Mouse (Mus musculus) limb, embryonic 15.5 days (tissue): Measurements from ENCODE around the gene Cyp2ab1. TPM values are rescaled to one million over a fixed set of nuclear protein-coding genes. Genes with fewer than 3 reads are reported as not detected.

ENCODE experiments used
- ATAC-seq: fragments of 200-750 bp; cut with Nextera tagmentation; 2 replicates; pipeline ENCODE4 v1.8.0; 2017; ENCODE audit warnings: low read depth, moderate TSS enrichment; ENCODE audit not compliant: insufficient number of reproducible peaks, low FRiP score, low TSS enrichment
- H3K27ac ChIP-seq: fragments of 300-500 bp; sonication (generic); 2 replicates; pipeline ENCODE4 v1.5.1; 2015; ENCODE audit warnings: moderate library complexity, mild to moderate bottlenecking, inconsistent platforms
- H3K27me3 ChIP-seq: fragments of 300-500 bp; sonication (generic); 2 replicates; pipeline ENCODE4 v1.6.1; 2015; ENCODE audit warnings: inconsistent platforms
- H3K36me3 ChIP-seq: fragments of 300-500 bp; sonication (generic); 2 replicates; pipeline ENCODE4 v1.6.1; 2015; ENCODE audit warnings: inconsistent platforms
- H3K4me1 ChIP-seq: fragments of 300-500 bp; sonication (generic); 2 replicates; pipeline ENCODE4 v1.6.1; 2015; ENCODE audit warnings: inconsistent platforms
- H3K4me2 ChIP-seq: fragments of 300-500 bp; sonication (generic); 2 replicates; pipeline ENCODE4 v1.6.1; 2015; ENCODE audit warnings: mild to moderate bottlenecking, inconsistent platforms
- H3K4me3 ChIP-seq: fragments of 300-500 bp; sonication (generic); 2 replicates; pipeline ENCODE4 v1.5.1; 2015; ENCODE audit warnings: mild to moderate bottlenecking, inconsistent platforms
- H3K9ac ChIP-seq: fragments of 300-500 bp; sonication (generic); 2 replicates; pipeline ENCODE4 v1.6.1; 2015; ENCODE audit warnings: inconsistent platforms
- H3K9me3 ChIP-seq: fragments of 300-500 bp; sonication (generic); 2 replicates; pipeline ENCODE4 v1.6.1; 2016; ENCODE audit warnings: inconsistent platforms
- WGBS: fragments of 180-500 bp; shearing (Covaris S2); methylation state at CpG from one replicate; pipeline ENCODE4 v1.1.7; 2015; 5-methylcytosine and 5-hydroxymethylcytosine counted together
- polyA plus RNA-seq: library from polyadenylated mRNA; unstranded; fragments of >200 nt; fragmentation: Nextera tagmentation; extraction: Ambion mirVana; gene quantifications from 2 replicates; pipeline ENCODE4 v1.2.1, GENCODE M21; 2015

Gene Cyp2ab1
- polyA plus RNA-seq, 1 experiment from 2014 or later = 0.12 TPM

DNA sequence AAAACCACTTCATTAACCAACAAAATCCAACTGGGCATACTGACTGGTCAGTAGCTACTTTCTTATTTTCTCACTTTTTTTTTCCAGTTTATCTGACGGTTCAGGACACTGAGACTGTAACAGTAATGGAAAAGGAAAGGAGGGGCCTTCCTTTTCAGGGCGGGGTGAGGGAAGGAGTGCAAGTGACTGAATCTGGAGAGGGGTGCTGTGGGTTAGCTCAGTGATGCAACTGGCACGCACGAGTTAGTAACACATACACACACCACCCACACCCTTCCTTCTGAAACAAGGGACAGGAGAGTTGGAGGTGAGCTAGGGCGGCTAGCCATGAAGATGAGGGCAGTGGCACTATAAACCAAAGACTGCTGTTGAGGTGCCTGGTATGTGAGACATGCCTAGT, 1.3 kb downstream of the Cyp2ab1 start:
- Histone ChIP-seq H3K4me2 (no peak overlapping the region), H3K27ac (no peak overlapping the region), H3K9me3 (no peaks in the 10 kb centered on the region), H3K9ac (no peak overlapping the region), H3K4me1 (no peaks in the 10 kb centered on the region), H3K36me3 (peaks cover 5% of the 10 kb centered on the region; the same call in 1 of the 2 replicates), H3K4me3 (no peak overlapping the region), H3K27me3 (no peaks in the 10 kb centered on the region)
- no peak for ATAC-seq
- whole genome bisulfite sequencing = 73% methylated on average over 5 of the region's 5 CpGs

DNA sequence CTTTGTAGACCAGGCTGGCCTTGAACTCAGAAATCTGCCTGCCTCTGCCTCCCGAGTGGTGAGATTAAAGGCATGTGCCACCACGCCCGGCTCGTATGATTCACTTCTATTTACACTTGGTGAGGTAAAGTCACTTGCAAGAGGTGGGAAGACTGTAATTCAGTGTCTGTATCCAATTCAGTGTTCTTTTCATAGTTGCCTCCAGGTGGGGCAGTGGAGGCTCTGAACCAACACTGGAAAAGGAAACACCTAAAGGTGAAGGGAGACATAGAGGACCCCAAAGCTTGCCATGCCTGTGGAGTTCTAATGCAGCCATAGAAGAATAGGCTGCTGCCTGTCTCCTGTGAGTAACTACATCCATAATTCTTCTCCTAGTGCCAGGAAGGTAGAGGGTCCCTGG, 2.9 kb downstream of the Cyp2ab1 start:
- Histone ChIP-seq H3K9me3 (no peaks in the 10 kb centered on the region), H3K4me1 (no peaks in the 10 kb centered on the region), H3K27me3 (no peaks in the 10 kb centered on the region), H3K36me3 (no peaks in the 10 kb centered on the region), H3K27ac (no peak overlapping the region), H3K4me2 (no peak overlapping the region), H3K9ac (no peak overlapping the region), H3K4me3 (no peak overlapping the region)
- ATAC-seq = no peak
- 86% methylated on average over 4 of the region's 4 CpGs for WGBS

DNA sequence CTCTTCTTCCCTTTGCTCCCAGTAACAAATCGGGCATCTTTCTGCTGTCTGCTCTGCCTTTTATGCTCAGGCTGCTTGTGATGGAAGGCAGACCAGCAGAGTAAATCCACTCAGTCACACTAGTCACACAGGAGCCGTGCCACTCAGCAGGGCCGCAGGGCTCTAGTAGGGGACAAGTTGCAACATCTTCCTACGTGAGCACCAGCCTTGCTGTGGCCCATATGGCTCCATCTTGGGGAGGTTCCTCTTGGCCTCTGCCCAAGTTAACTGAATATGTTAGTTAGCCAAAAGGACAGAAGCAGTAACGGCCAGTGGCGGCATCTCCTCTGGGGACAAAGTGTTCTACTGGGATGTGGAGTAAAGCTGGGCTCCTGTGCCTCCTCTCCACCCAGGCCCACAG, 8.4 kb downstream of the Cyp2ab1 start:
- H3K36me3 ChIP-seq = no peaks in the 10 kb centered on the region
- ATAC-seq = no peak
- H3K27me3 ChIP-seq = no peaks in the 10 kb centered on the region
- no peak overlapping the region for H3K4me2 ChIP-seq
- H3K9me3 ChIP-seq = no peaks in the 10 kb centered on the region
- H3K9ac ChIP-seq = no peak overlapping the region
- 76% methylated on average over 6 of the region's 6 CpGs for WGBS
- no peaks in the 10 kb centered on the region for H3K4me1 ChIP-seq
- H3K27ac ChIP-seq = no peak overlapping the region
- H3K4me3 ChIP-seq = no peak overlapping the region

DNA sequence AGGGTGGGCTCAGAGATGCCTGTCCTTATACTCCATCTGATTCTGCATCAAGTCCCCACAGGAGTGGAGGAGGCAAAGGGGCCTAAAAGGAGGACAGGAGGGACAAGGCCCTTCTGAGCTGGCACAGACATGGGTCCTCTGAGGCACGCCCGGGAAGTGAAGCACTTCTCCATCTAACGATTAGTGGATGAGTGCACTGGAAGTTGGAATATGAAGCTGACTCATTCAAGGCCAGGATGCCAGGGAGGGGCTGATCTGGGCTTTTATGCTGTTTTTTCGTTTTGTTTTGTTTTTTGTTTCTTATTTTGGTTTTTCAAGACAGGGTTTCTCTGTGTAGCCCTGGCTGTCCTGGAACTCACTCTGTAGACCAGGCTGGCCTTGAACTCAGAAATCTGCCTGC, 9.9 kb downstream of the Cyp2ab1 start:
- 84% methylated on average over 4 of the region's 4 CpGs for WGBS
- H3K9me3 ChIP-seq = no peaks in the 10 kb centered on the region
- no peak overlapping the region for H3K4me2 ChIP-seq
- no peaks in the 10 kb centered on the region for H3K4me1 ChIP-seq
- no peaks in the 10 kb centered on the region for H3K36me3 ChIP-seq
- no peak for ATAC-seq
- H3K27ac ChIP-seq = no peak overlapping the region
- no peaks in the 10 kb centered on the region for H3K27me3 ChIP-seq
- no peak overlapping the region for H3K4me3 ChIP-seq
- no peak overlapping the region for H3K9ac ChIP-seq

DNA sequence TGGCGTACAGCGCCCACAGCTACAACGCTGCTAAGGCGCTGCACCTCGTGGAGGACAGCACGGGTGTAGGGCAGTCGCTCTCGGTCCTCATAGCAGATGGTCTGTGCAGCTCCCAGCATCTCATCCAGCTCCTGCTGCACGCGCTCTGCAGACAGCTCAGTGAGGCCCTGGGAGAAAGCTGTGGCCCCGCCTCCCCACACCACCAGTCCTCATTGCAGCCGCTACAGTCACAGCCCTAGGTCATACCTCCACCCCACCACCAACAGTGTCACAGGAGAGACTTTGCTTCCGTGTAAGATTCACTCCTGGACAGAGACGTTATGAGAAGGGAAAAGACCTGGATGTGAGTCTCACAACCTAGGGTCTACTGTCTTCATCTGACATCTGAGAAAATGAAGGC, 12.9 kb downstream of the Cyp2ab1 start:
- H3K9me3 ChIP-seq = no peaks in the 10 kb centered on the region
- H3K4me3 ChIP-seq = no peak overlapping the region
- no peak overlapping the region for H3K4me2 ChIP-seq
- H3K4me1 ChIP-seq = no peaks in the 10 kb centered on the region
- H3K36me3 ChIP-seq = no peaks in the 10 kb centered on the region
- H3K27ac ChIP-seq = no peak overlapping the region
- WGBS = 62% methylated on average over 14 of the region's 14 CpGs
- H3K9ac ChIP-seq = no peak overlapping the region
- no peak for ATAC-seq
- no peaks in the 10 kb centered on the region for H3K27me3 ChIP-seq

DNA sequence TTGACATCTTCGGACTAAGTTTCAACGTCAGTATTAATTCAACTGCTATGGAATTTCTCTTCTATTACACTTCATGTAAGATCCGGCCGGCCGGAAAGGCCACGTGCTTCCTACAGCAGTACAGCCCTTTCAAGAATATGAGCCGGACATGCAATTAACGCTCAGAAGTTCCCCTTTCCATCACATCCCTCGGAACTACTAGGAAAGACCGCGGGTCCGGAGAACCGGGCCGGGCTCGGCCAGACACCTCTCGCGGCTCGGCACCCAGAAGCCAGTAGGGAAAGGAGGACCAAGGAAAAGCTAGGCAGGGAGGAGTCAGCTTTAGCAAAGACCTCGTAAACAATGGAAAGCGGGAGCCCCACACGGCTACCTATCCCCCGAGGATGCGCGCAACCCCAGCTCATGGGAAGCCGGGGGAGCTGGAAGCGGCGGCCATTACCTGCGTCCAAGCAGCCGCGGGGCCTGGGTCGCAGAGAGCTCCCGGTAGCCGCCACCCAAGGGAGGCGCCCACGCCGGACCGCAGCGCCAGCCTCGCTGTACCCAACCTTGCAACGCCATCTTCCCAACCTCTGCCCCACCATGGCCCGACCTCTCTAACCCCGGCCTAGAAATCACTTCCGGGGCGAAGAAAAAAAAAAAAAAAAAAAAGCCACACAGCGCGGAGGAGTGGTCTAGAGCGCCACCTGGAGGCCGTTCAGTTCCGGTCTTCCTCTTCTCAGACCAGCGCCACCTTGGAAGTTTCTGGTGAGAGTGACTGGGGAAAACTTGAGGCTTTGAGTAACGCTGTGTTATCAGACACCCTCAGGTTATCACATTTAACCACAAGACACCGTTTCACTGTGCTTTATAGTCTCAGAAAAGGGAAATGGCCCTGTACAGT, 23.2 kb downstream of the Cyp2ab1 start, which contains the start of gene Parl:
TSS of gene Parl (minus strand) at position 618 of the 880 bp plus-strand sequence.
- peak; percentile 78 for ATAC-seq
- H3K9me3 ChIP-seq = no peaks in the 10 kb centered on the region
- H3K4me2 ChIP-seq = peak within 1 kb of the TSS; percentile 68
- H3K27me3 ChIP-seq = no peaks in the 10 kb centered on the region
- peaks cover 7% of the 10 kb centered on the region for H3K36me3 ChIP-seq
- peak within 1 kb of the TSS; percentile 93 for H3K4me3 ChIP-seq
- WGBS = under 1% methylated on average over 51 of the region's 52 CpGs
- H3K9ac ChIP-seq = peak within 1 kb of the TSS; percentile 72
- peak within 1 kb of the TSS; percentile 80 for H3K27ac ChIP-seq
- peaks cover 15% of the 10 kb centered on the region for H3K4me1 ChIP-seq

DNA sequence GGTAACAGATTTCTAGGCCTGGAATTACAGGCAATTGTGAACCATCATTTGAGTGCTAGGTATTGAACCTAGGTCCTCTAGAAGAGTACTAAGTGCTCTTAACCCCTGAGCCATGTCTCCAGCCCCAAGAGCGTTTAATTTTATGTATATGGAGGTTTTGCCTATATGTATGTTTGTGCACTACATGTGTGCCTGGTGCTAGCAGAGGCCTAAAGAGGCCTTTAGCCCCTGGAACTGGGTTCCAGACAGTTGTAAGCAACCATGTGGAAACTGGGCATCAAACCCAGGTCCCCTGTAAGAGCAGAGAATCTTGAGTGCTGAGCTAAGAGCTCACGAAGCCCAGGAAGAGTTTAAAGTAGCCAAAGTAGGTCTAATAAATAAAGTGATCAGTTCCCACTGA, 25.1 kb downstream of the Cyp2ab1 start:
- Histone ChIP-seq H3K36me3 (peaks cover 22% of the 10 kb centered on the region), H3K4me3 (no peak overlapping the region), H3K27ac (no peak overlapping the region), H3K4me1 (peaks cover 15% of the 10 kb centered on the region), H3K4me2 (no peak overlapping the region), H3K9me3 (no peaks in the 10 kb centered on the region), H3K9ac (no peak overlapping the region), H3K27me3 (no peaks in the 10 kb centered on the region)
- 89% methylated on average over 2 of the region's 2 CpGs for WGBS
- no peak for ATAC-seq

DNA sequence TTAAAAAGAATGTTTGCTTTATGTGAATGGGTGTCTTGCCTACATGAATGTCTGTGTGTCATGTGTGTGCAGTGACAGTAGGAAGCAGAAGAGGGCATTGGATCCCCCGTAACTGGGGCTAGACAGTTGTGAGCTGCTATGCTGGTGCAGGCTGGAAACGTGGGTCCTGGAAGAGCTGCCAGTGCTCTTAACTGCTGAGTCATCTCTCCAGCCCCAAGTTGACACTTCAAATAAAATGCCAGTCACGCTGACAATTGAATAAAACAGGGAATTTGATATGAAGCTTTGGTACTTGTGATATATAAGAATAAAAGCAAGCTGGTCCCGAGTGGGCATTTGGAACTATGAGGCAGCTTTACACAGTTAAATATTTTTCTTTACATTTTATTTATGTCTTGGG, 45.0 kb downstream of the Cyp2ab1 start:
- WGBS = 82% methylated on average over 4 of the region's 4 CpGs
- ATAC-seq = no peak
- Histone ChIP-seq H3K27me3 (no peaks in the 10 kb centered on the region), H3K4me1 (no peaks in the 10 kb centered on the region), H3K4me3 (no peak overlapping the region), H3K36me3 (peaks cover 64% of the 10 kb centered on the region), H3K9ac (no peak overlapping the region), H3K27ac (no peak overlapping the region), H3K4me2 (no peak overlapping the region), H3K9me3 (no peaks in the 10 kb centered on the region)

DNA sequence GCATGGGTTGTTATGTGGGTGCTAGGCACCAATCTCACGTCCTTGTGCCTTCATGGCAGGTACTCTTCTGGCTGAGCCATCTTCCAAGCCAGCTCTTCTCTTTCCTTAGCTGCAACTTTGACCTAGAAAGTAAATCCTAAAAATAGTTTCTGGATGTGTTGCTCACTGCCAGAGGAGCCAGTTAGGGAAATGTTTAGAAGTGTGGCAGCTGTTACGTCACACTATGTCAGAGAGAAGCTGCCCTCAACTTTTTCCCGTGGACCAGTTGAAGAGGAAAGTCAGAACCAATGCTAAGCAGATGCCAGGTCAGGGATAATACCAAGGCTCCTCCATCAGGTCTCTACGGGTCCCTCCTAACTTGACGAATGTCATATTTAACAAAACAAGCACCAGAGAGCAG, 45.8 kb downstream of the Cyp2ab1 start:
- H3K9me3 ChIP-seq = no peaks in the 10 kb centered on the region
- no peak overlapping the region for H3K9ac ChIP-seq
- no peaks in the 10 kb centered on the region for H3K4me1 ChIP-seq
- peaks cover 57% of the 10 kb centered on the region for H3K36me3 ChIP-seq
- ATAC-seq = no peak
- no peaks in the 10 kb centered on the region for H3K27me3 ChIP-seq
- H3K4me3 ChIP-seq = no peak overlapping the region
- WGBS = 91% methylated on average over 5 of the region's 5 CpGs
- no peak overlapping the region for H3K27ac ChIP-seq
- H3K4me2 ChIP-seq = no peak overlapping the region

DNA sequence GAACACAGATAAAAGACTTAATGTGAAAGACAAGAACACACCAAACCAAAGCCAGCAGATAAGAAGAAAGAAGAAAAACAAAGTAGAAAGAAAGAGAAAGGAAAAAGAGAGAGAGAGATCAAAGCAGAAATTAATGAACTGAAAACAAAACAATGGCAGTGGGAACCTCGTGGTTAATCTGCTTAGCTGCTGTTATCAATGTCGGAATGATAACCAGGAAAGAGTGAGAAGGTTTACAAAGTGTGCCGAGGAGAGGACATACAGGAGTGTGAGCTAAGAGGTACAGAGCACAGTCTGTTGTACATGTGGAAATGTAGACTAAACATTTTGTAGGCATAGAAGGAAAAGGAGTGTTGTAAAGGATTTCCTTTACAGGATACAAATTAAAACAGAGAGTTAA, 52.2 kb downstream of the Cyp2ab1 start:
- H3K4me1 ChIP-seq = no peaks in the 10 kb centered on the region
- H3K4me2 ChIP-seq = no peak overlapping the region
- no peak overlapping the region for H3K4me3 ChIP-seq
- ATAC-seq = no peak
- peaks cover 2% of the 10 kb centered on the region; the same call in 1 of the 2 replicates for H3K36me3 ChIP-seq
- H3K27me3 ChIP-seq = no peaks in the 10 kb centered on the region
- 53% methylated on average over 3 of the region's 3 CpGs for WGBS
- H3K9ac ChIP-seq = no peak overlapping the region
- no peak overlapping the region for H3K27ac ChIP-seq
- H3K9me3 ChIP-seq = no peaks in the 10 kb centered on the region

DNA sequence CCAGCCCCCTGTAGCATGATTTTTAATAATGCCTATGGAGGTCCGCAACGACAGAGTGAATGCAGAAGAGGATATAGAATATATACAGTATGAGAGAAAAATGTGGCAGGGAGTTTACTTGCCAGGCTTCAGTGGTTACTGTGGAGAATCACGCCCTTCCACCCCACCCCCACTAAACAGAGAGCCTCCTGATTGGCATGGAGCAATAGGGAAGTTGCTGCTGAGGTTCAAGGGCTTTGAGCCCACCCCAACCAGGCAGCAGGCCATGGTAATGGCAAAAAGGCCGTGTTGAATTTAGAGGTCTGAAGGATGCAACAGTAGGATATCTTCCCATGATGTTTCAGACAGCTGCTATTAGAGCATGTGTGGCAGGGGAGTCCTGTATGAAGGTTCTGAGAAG, 53.9 kb downstream of the Cyp2ab1 start:
- H3K36me3 ChIP-seq = no peaks in the 10 kb centered on the region

DNA sequence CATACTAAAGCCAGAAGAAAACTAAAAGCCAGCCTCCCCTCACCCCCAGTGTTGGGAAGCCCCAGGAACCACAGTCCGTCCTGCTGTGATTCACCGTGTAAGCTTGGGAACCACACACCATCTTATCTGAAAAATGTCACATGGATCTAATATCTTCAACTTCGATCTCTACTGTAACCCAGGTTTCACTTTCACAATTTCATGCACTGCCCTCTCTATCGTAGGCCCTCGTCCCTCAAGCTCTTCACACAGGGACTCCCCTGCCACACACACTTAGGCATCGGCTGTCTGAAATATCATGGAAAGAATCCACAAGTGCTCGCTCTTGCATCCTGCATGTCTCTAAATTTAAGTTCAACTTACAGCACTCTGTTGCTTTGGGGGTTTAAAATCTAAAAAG, 60.1 kb downstream of the Cyp2ab1 start:
- no peaks in the 10 kb centered on the region for H3K36me3 ChIP-seq
- no peak overlapping the region for H3K4me3 ChIP-seq
- ATAC-seq = no peak
- H3K4me2 ChIP-seq = no peak overlapping the region
- no peak overlapping the region for H3K9ac ChIP-seq
- H3K9me3 ChIP-seq = no peaks in the 10 kb centered on the region
- no peaks in the 10 kb centered on the region for H3K27me3 ChIP-seq
- H3K27ac ChIP-seq = no peak overlapping the region
- no peaks in the 10 kb centered on the region for H3K4me1 ChIP-seq
- 73% methylated on average over 7 of the region's 7 CpGs for WGBS

More for the DNA sequence above, 53.9 kb downstream of the Cyp2ab1 start:
- Histone ChIP-seq H3K27me3 (no peaks in the 10 kb centered on the region), H3K27ac (no peak overlapping the region), H3K4me3 (no peak overlapping the region), H3K4me2 (no peak overlapping the region), H3K9me3 (no peaks in the 10 kb centered on the region), H3K4me1 (no peaks in the 10 kb centered on the region), H3K9ac (no peak overlapping the region)
- 84% methylated on average over 4 of the region's 4 CpGs for WGBS
- ATAC-seq = no peak
